Mouse (Mus musculus) erythroblast, embryonic 14.5 days (primary cell): Measurements from ENCODE around the gene Tspo. TPM values are rescaled to one million over a fixed set of nuclear protein-coding genes. Genes with fewer than 3 reads are reported as not detected.

Experiments used
- H3K27me3 ChIP-seq: 2 replicates; pipeline ENCODE4 v1.6.1; 2012; ENCODE audit warnings: inconsistent platforms; ENCODE audit not compliant: control insufficient read depth
- H3K36me3 ChIP-seq: 2 replicates; pipeline ENCODE4 v1.6.1; 2012; ENCODE audit warnings: mild to moderate bottlenecking, inconsistent platforms; ENCODE audit not compliant: control insufficient read depth
- H3K4me1 ChIP-seq: 2 replicates; pipeline ENCODE4 v1.6.1; 2012; ENCODE audit warnings: inconsistent platforms; ENCODE audit not compliant: control insufficient read depth
- H3K4me3 ChIP-seq: replicated peaks from 2 replicates; pipeline ENCODE3; 2012; ENCODE audit warnings: moderate library complexity, mild to moderate bottlenecking, inconsistent platforms
- H3K9me3 ChIP-seq: 2 replicates; pipeline ENCODE4 v1.6.1; 2012; ENCODE audit warnings: low read length, inconsistent platforms, mixed read lengths; ENCODE audit not compliant: control insufficient read depth
- GATA1 ChIP-seq: IDR thresholded peaks from 2 replicates; pipeline ENCODE4 v1.6.1; 2012; ENCODE audit warnings: low read length, inconsistent platforms, mixed read lengths
- TAL1 ChIP-seq: IDR thresholded peaks from 3 replicates; pipeline ENCODE4 v1.6.1; 2012; ENCODE audit warnings: low read length, inconsistent platforms, mixed read lengths
- polyA plus RNA-seq: library from polyadenylated mRNA; stranded (reverse); fragments of >175 nt; gene quantifications from 2 replicates; pipeline ENCODE4 v1.2.3, GENCODE M21; 2012

Gene Tspo
- polyA plus RNA-seq, 1 experiment = 75.0 TPM

DNA sequence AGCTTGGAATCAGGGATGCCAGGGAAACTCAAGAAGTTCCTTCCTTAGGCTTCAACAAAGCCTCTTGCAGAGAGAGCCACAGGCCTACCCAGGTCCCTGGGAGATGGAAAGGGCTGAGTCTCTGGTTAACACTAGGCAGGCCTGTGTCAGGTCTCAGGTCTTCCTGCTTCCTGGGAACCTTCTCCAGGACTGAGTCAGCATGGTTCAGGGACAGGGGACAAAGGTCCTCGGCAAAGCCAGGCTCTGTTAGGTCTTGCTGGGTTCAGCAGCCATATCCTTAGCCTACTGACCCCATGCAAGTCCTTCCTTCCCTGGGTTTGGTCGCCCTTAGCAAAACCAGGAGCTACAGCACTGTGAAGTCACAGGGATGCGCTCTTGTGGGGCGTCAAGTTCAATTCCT, 27.4 kb downstream of the Tspo start:
- H3K4me1 ChIP-seq = peaks cover 68% of the 10 kb centered on the region
- H3K27me3 ChIP-seq = no peaks in the 10 kb centered on the region; the same call in 1 of the 2 replicates
- H3K4me3 ChIP-seq = peak overlapping the region; percentile 84
- H3K36me3 ChIP-seq = peaks cover 89% of the 10 kb centered on the region
- TF ChIP-seq TAL1 (no peak), GATA1 (no peak)
- H3K9me3 ChIP-seq = peaks cover 14% of the 10 kb centered on the region

DNA sequence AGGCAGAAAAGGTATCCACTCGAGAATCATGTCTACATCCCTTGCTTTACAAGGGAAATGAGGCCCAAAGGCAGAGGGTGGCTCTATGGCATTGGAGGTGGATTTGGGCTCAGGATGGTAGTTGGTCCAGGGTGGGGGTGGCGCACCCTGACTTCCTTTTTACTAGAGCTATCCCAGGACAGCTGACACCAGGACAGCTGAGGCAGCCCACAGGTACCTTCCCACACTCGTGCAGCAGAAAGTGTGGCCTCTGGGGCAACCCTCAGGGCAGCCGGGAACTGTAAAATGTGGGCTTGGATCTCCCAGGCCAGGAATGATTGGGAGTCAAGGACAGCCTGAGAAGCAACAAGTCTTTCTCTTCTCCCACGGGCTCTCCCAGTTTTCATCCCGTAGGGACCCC, 28.4 kb downstream of the Tspo start:
- peaks cover 5% of the 10 kb centered on the region for H3K9me3 ChIP-seq
- H3K4me3 ChIP-seq = peak overlapping the region; percentile 84
- H3K36me3 ChIP-seq = peaks cover 89% of the 10 kb centered on the region
- H3K4me1 ChIP-seq = peaks cover 77% of the 10 kb centered on the region
- no peaks in the 10 kb centered on the region; the same call in 1 of the 2 replicates for H3K27me3 ChIP-seq
- TF ChIP-seq GATA1 = no peak
- no peak for TF ChIP-seq TAL1

DNA sequence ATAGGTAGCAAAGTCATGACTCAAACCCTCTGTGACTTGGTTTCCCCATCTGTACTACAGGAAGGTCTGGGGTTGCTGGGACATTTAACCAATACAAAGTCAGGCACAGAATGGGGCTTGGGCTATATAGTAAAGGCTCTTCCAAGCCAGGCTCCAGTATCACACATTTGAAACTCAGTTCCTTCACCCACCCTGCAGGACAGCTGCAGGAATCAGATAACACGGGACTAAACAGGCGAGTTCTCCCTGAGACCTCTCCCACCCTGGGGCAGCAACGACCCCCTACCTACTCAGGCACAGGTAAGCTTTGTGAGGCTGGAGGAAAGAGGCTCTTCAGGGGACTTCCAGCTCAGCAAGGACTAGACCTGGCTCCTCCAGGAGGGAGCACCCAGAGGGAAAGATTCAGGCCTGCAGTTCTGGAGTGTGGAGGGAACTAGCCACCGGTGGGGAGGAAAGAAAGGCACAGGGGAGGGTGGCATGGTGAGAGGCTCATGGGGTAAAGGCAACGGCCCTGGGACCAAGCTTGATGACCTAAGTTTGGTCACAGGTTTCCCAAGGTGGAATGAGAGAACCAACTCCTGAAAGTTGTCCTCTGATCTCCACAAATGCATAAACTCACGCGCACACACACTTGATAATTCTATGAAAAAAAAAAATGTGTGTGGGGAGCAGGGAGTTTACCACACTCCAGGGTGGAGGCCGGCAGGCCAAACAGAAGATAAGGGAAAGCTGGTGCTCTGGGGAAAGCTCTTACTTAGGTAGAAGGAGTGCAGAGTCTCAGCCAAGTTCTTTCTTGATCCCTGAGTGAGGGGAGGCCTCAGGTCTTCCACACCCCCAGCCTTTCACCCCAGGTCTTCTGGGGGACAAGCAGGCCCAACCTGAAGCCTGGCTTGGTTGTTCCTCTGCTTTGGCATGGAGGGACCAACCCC, 29.1 kb downstream of the Tspo start:
- Histone ChIP-seq H3K4me3 (peak overlapping the region; percentile 84), H3K9me3 (no peaks in the 10 kb centered on the region), H3K27me3 (no peaks in the 10 kb centered on the region), H3K36me3 (peaks cover 89% of the 10 kb centered on the region), H3K4me1 (peaks cover 82% of the 10 kb centered on the region)
- TF ChIP-seq TAL1 (peak; percentile 83), GATA1 (peak; percentile 83)

DNA sequence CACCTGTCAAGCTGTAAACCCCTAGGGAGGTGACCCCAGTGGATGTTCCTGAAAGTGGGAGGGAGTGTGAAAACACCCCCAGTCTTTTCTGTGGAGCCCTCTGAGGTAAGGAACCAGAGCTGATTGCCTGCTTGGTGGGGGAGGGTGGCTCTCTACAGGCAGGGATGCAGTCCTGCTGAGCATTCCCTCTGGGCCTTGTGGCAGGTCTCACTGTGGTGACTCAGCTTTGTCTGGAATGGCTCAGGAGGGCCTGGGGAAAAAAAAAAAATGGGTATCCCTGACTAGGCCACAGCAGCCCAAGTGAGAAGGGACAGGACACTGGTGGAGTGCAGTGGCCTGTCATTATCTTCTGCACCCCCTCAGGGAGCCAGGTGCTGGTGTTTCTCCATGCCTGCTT, 29.8 kb downstream of the Tspo start:
- H3K9me3 ChIP-seq = no peaks in the 10 kb centered on the region
- no peaks in the 10 kb centered on the region for H3K27me3 ChIP-seq
- no peak for TF ChIP-seq GATA1
- no peak for TF ChIP-seq TAL1
- peaks cover 86% of the 10 kb centered on the region for H3K4me1 ChIP-seq
- H3K4me3 ChIP-seq = peak overlapping the region; percentile 84
- peaks cover 89% of the 10 kb centered on the region for H3K36me3 ChIP-seq

DNA sequence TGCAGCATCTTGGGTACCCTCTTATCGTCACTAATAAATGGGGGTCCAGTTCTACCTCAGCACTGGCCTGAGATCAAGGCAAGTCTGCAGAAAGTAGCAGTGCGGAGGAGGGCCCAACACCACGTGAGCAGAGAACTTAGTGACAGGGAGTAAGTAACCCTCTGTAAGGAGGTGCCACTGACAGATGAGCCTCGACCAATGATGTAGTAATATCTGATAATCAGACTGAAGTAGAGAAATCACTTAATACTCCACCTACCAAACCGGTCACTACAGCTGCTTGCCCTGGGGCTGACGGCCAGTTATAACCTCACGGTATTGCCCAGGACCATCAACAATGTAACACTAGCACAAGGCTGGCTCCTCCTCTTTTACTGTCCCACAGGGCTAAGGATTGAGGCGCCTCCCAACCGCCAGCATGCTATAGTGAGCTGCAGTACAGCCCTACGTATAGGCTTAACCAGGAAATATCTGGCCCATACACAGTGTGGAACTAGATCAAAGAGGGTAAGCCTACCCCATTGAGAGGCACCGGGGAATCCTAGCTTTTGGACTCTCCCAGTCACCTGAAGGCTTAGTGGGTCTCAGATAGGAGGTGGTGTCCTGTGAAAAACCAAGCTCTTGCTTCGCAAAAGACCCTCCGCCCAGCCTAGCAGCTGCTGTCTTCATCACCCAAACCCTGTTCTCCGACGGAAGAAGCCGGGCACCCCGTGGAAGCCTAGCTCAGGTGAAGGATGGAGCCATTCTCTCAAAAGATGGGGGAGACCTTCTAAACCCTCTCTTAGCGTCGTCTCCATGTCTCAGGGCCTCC, 30.5 kb downstream of the Tspo start:
- H3K9me3 ChIP-seq = no peaks in the 10 kb centered on the region
- peaks cover 84% of the 10 kb centered on the region for H3K36me3 ChIP-seq
- peak overlapping the region; percentile 84 for H3K4me3 ChIP-seq
- TF ChIP-seq TAL1 = no peak
- no peaks in the 10 kb centered on the region for H3K27me3 ChIP-seq
- peaks cover 79% of the 10 kb centered on the region for H3K4me1 ChIP-seq

DNA sequence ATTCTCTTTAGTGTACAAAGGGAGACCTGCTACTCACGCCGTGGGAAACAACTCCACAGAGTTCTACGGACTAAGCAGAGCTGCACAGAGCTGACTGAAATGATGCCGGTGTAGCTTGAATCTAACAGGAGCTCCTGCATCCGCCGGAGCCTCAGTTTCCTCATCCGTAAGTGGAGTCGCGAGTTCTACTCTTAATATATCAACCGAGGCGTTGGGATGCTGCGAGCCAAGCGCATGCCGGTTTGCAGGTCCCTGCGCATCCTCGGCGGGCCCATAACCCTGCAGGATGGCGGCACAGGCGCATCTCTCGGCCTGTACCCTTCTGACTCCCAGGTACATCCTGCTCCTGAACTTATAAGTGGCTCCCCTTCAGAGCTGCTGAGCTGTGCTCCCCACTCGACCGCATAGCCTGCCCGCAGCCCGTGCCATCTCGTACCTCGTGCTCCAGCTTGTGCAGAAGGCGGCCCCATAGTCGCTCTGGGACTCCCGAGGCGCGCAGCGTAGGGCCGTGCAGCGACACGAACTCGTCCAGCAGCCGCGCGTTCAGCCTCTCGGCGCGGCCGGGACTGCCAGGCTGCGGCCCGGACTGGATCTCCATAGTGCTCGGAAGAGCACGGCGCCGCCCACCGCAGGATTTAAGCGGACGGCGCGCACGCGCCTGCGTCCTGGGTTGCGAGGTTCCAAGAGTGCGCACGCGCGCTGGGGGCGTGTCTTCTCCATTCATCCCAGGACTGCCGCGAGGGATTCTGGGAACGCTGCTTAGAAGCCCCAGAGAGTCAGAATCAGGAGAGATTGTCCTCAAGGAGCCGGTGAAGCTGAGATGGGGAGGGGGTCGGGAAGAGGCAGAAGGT, 31.3 kb downstream of the Tspo start, which contains the start of gene Ttll12:
Ttll12 (minus strand) TSS at position 645 of the 851 bp plus-strand sequence.
- Histone ChIP-seq H3K27me3 (no peaks in the 10 kb centered on the region), H3K36me3 (peaks cover 85% of the 10 kb centered on the region), H3K4me1 (peaks cover 78% of the 10 kb centered on the region), H3K4me3 (peak within 1 kb of the TSS; percentile 84), H3K9me3 (no peaks in the 10 kb centered on the region)
- TF ChIP-seq TAL1 = no peak
- TF ChIP-seq GATA1 = no peak

DNA sequence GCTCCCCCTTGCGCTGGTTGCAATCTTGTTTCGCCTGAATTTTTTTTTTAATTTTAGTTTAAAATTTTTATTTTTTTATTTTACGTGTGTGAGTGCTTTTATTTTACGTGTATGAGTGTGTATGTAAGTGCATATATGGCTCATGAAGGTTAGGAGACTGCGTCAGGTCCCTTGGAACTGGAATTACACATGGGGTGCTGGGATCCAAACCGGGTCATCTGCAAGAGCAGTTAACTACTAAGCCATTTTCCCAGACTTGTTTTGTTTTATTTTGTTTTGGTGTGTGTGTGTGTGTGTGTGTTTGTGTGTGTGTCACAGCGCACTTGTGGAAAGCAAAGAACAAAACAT, 31.9 kb downstream of the Tspo start:
- peaks cover 77% of the 10 kb centered on the region for H3K4me1 ChIP-seq

DNA sequence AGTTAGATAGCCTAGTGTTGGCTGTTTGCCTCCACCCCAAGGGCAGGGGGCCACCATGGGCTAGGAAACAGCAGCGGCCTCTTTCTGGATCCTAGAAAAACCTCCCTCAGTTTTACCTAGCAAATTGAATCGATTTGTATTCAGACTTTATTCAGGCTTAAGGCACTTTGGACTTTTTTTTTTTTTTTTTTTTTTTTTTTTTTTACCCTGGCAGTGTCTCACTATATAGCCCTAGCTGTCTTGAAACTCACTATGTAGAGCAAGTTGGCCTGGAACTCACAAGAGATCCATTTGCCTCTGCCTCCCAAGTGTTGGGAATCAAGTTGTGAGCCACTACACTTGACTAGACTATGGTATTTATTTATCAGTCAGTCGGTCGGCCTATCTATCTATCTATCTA, 33.4 kb downstream of the Tspo start:
- Histone ChIP-seq H3K9me3 (no peaks in the 10 kb centered on the region), H3K4me1 (peaks cover 74% of the 10 kb centered on the region), H3K36me3 (peaks cover 83% of the 10 kb centered on the region), H3K4me3 (no peak overlapping the region), H3K27me3 (no peaks in the 10 kb centered on the region)
- TF ChIP-seq GATA1 (no peak), TAL1 (no peak)

More for the DNA sequence above, 31.9 kb downstream of the Tspo start:
- TF ChIP-seq GATA1 (no peak), TAL1 (no peak)
- peaks cover 85% of the 10 kb centered on the region for H3K36me3 ChIP-seq
- no peaks in the 10 kb centered on the region for H3K9me3 ChIP-seq
- H3K27me3 ChIP-seq = no peaks in the 10 kb centered on the region
- H3K4me3 ChIP-seq = peak overlapping the region; percentile 84
